Mouse (Mus musculus): ENCODE measurements around the gene Frmd4a.

- TF ChIP-seq POLR2A (IDR thresholded peaks at IDR 0.05; ENCODE audit: borderline replicate concordance, extremely low read depth, low read depth, low read length) (no peak), CTCF (IDR thresholded peaks at IDR 0.05; ENCODE audit: insufficient read depth, low read length) (no peak)
Observed at GRCm38 (mm10) chr2:4334936-4335335, 317.4 kb downstream of the Frmd4a start.
